Mouse (Mus musculus) heart, embryonic 10.5 days (tissue): Measurements from ENCODE around the gene Arfip1. TPM values are rescaled to one million over a fixed set of nuclear protein-coding genes. Genes with fewer than 3 reads are reported as not detected.

Experiments used
- DNase-seq: peaks from one replicate; pipeline ENCODE4 v3.0.0-alpha.2; 2017; ENCODE audit warnings: low spot score
- H3K27ac ChIP-seq: fragments of 300-500 bp; sonication (generic); 2 replicates; pipeline ENCODE4 v1.5.1; 2016; ENCODE audit warnings: mild to moderate bottlenecking
- H3K27me3 ChIP-seq: fragments of 300-500 bp; sonication (generic); 2 replicates; pipeline ENCODE4 v1.6.1; 2016; ENCODE audit warnings: mild to moderate bottlenecking; ENCODE audit not compliant: poor library complexity, insufficient read depth, severe bottlenecking
- H3K36me3 ChIP-seq: fragments of 300-500 bp; sonication (generic); 2 replicates; pipeline ENCODE4 v1.6.1; 2016; ENCODE audit warnings: mild to moderate bottlenecking, moderate library complexity
- H3K4me1 ChIP-seq: fragments of 300-500 bp; sonication (generic); 2 replicates; pipeline ENCODE4 v1.6.1; 2016; ENCODE audit warnings: mild to moderate bottlenecking
- H3K4me3 ChIP-seq: fragments of 300-500 bp; sonication (generic); 2 replicates; pipeline ENCODE4 v1.5.1; 2016; ENCODE audit warnings: mild to moderate bottlenecking, moderate library complexity
- H3K9me3 ChIP-seq: fragments of 300-500 bp; sonication (generic); 2 replicates; pipeline ENCODE4 v1.6.1; 2016; ENCODE audit warnings: mild to moderate bottlenecking, moderate library complexity
- WGBS: fragments of 180-500 bp; shearing (Covaris S2); methylation state at CpG from one replicate; pipeline ENCODE4 v1.1.7; 2016; 5-methylcytosine and 5-hydroxymethylcytosine counted together
- polyA plus RNA-seq: library from polyadenylated mRNA; unstranded; fragments of >200 nt; fragmentation: Nextera tagmentation; extraction: Ambion mirVana; gene quantifications from 2 replicates; pipeline ENCODE4 v1.2.1, GENCODE M21; 2016

Arfip1 gene
- polyA plus RNA-seq, 1 experiment from 2014 or later: 38.3 TPM

- no peaks in the 10 kb centered on the region for H3K36me3 ChIP-seq
Measured at GRCm38 (mm10) chr3:84598756-84599155, 16.3 kb upstream of the Arfip1 start.

GRCm38 (mm10) chr3:84597996-84598734 lies 15.7 kb upstream of the Arfip1 start:
- DNase-seq: no peak
- 0 out of 2 replicates have a peak, but pooled peaks cover 4% of the 10 kb centered on the region for H3K4me1 ChIP-seq
- H3K27me3 ChIP-seq: peaks cover 6% of the 10 kb centered on the region; the same call in 1 of the 2 replicates
- WGBS: 79% methylated on average over 6 of the region's 6 CpGs
- H3K4me3 ChIP-seq: no peak overlapping the region
- H3K9me3 ChIP-seq: no peaks in the 10 kb centered on the region
- H3K36me3 ChIP-seq: no peaks in the 10 kb centered on the region
- H3K27ac ChIP-seq: no peak overlapping the region

More at GRCm38 (mm10) chr3:84598756-84599155, 16.3 kb upstream of the Arfip1 start:
- Histone ChIP-seq H3K4me1 (0 out of 2 replicates have a peak, but pooled peaks cover 4% of the 10 kb centered on the region), H3K27ac (no peak overlapping the region), H3K4me3 (no peak overlapping the region), H3K9me3 (no peaks in the 10 kb centered on the region), H3K27me3 (peaks cover 6% of the 10 kb centered on the region; the same call in 1 of the 2 replicates)
- DNase-seq: no peak
- 76% methylated on average over 6 of the region's 6 CpGs for WGBS

GRCm38 (mm10) chr3:84595677-84596234 lies 13.3 kb upstream of the Arfip1 start:
- WGBS: 43% methylated on average over 5 of the region's 5 CpGs
- Histone ChIP-seq H3K4me3 (peak overlapping the region; percentile 53; the same call in 1 of the 2 replicates), H3K4me1 (0 out of 2 replicates have a peak, but pooled peaks cover 4% of the 10 kb centered on the region), H3K27me3 (0 out of 2 replicates have a peak, but pooled peaks cover 6% of the 10 kb centered on the region), H3K27ac (no peak overlapping the region), H3K36me3 (no peaks in the 10 kb centered on the region), H3K9me3 (no peaks in the 10 kb centered on the region)
- no peak for DNase-seq

- H3K36me3 ChIP-seq: no peaks in the 10 kb centered on the region
- DNase-seq: no peak
- H3K27ac ChIP-seq: peak overlapping the region; percentile 31; the same call in 1 of the 2 replicates
- H3K4me1 ChIP-seq: 0 out of 2 replicates have a peak, but pooled peaks cover 4% of the 10 kb centered on the region
- peak overlapping the region; percentile 53 for H3K4me3 ChIP-seq
- WGBS: 5% methylated on average over 23 of the region's 23 CpGs
- H3K9me3 ChIP-seq: no peaks in the 10 kb centered on the region
- H3K27me3 ChIP-seq: 0 out of 2 replicates have a peak, but pooled peaks cover 6% of the 10 kb centered on the region
Measured at GRCm38 (mm10) chr3:84594894-84595676, 12.7 kb upstream of the Arfip1 start.

GRCm38 (mm10) chr3:84593274-84593673 lies 10.8 kb upstream of the Arfip1 start, which contains the start of gene Tigd4:
TSS of gene Tigd4 (plus strand) at chr3:84593574.
- Histone ChIP-seq H3K27ac (no peak within 1 kb of the TSS), H3K27me3 (0 out of 2 replicates have a peak, but pooled peaks cover 6% of the 10 kb centered on the region), H3K4me3 (no peak within 1 kb of the TSS), H3K36me3 (no peaks in the 10 kb centered on the region), H3K9me3 (no peaks in the 10 kb centered on the region), H3K4me1 (peaks cover 10% of the 10 kb centered on the region; the same call in 1 of the 2 replicates)
- 64% methylated on average over 2 of the region's 2 CpGs for WGBS
- DNase-seq: no peak

- peaks cover 23% of the 10 kb centered on the region for H3K4me1 ChIP-seq
- no peaks in the 10 kb centered on the region for H3K9me3 ChIP-seq
- no peak for DNase-seq
- no peaks in the 10 kb centered on the region for H3K27me3 ChIP-seq
- H3K4me3 ChIP-seq: no peak overlapping the region
- 26% methylated on average over 5 of the region's 5 CpGs for WGBS
- H3K36me3 ChIP-seq: no peaks in the 10 kb centered on the region
- peak overlapping the region; percentile 37; the same call in 1 of the 2 replicates for H3K27ac ChIP-seq
Measured at GRCm38 (mm10) chr3:84586736-84587135, 4.3 kb upstream of the Arfip1 start.

GRCm38 (mm10) chr3:84582913-84583276 lies 470 bp upstream of the Arfip1 start:
- H3K27ac ChIP-seq: peak overlapping the region; percentile 88
- peak overlapping the region; percentile 92 for H3K4me3 ChIP-seq
- H3K36me3 ChIP-seq: no peaks in the 10 kb centered on the region
- no peak for DNase-seq
- peaks cover 40% of the 10 kb centered on the region for H3K4me1 ChIP-seq
- WGBS: 0% methylated on average over 27 of the region's 27 CpGs
- H3K9me3 ChIP-seq: no peaks in the 10 kb centered on the region
- H3K27me3 ChIP-seq: no peaks in the 10 kb centered on the region

GRCm38 (mm10) chr3:84581696-84582022 lies 766 bp downstream of the Arfip1 start:
- Histone ChIP-seq H3K4me3 (peak overlapping the region; percentile 92), H3K9me3 (no peaks in the 10 kb centered on the region), H3K36me3 (no peaks in the 10 kb centered on the region), H3K27ac (peak overlapping the region; percentile 88), H3K27me3 (no peaks in the 10 kb centered on the region), H3K4me1 (peaks cover 36% of the 10 kb centered on the region)
- WGBS: 0% methylated on average over 4 of the region's 4 CpGs
- no peak for DNase-seq

GRCm38 (mm10) chr3:84580716-84581115 lies 1.7 kb downstream of the Arfip1 start:
- Histone ChIP-seq H3K27ac (no peak overlapping the region), H3K36me3 (no peaks in the 10 kb centered on the region), H3K9me3 (no peaks in the 10 kb centered on the region), H3K4me1 (peaks cover 33% of the 10 kb centered on the region), H3K4me3 (peak overlapping the region; percentile 92), H3K27me3 (no peaks in the 10 kb centered on the region)
- no peak for DNase-seq
- 24% methylated on average over 4 of the region's 4 CpGs for WGBS

GRCm38 (mm10) chr3:84570501-84570900 lies 11.9 kb downstream of the Arfip1 start:
- no peaks in the 10 kb centered on the region for H3K9me3 ChIP-seq
- no peak for DNase-seq
- H3K36me3 ChIP-seq: no peaks in the 10 kb centered on the region
- H3K27me3 ChIP-seq: no peaks in the 10 kb centered on the region
- H3K4me1 ChIP-seq: peaks cover 27% of the 10 kb centered on the region
- no peak overlapping the region for H3K4me3 ChIP-seq
- 64% methylated on average over 3 of the region's 3 CpGs for WGBS
- H3K27ac ChIP-seq: no peak overlapping the region

GRCm38 (mm10) chr3:84569587-84569986 lies 12.8 kb downstream of the Arfip1 start:
- Histone ChIP-seq H3K27me3 (no peaks in the 10 kb centered on the region), H3K9me3 (no peaks in the 10 kb centered on the region), H3K4me1 (peaks cover 27% of the 10 kb centered on the region), H3K27ac (no peak overlapping the region), H3K36me3 (no peaks in the 10 kb centered on the region), H3K4me3 (no peak overlapping the region)
- WGBS: 85% methylated on average over 6 of the region's 6 CpGs
- DNase-seq: no peak

- Histone ChIP-seq H3K36me3 (no peaks in the 10 kb centered on the region), H3K4me1 (peaks cover 28% of the 10 kb centered on the region), H3K27me3 (no peaks in the 10 kb centered on the region), H3K4me3 (no peak overlapping the region), H3K9me3 (no peaks in the 10 kb centered on the region), H3K27ac (no peak overlapping the region)
- DNase-seq: no peak
- WGBS: 91% methylated on average over 6 of the region's 6 CpGs
Measured at GRCm38 (mm10) chr3:84568540-84568939, 13.9 kb downstream of the Arfip1 start.

GRCm38 (mm10) chr3:84563415-84563814 lies 19.0 kb downstream of the Arfip1 start:
- no peak for DNase-seq
- H3K27ac ChIP-seq: peak overlapping the region; percentile 59
- peaks cover 30% of the 10 kb centered on the region for H3K4me1 ChIP-seq
- no peaks in the 10 kb centered on the region for H3K36me3 ChIP-seq
- H3K27me3 ChIP-seq: no peaks in the 10 kb centered on the region
- H3K4me3 ChIP-seq: no peak overlapping the region
- H3K9me3 ChIP-seq: no peaks in the 10 kb centered on the region
- 45% methylated on average over 4 of the region's 4 CpGs for WGBS
